Mouse (Mus musculus): ENCODE measurements around the gene Chd4. TPM values are rescaled to one million over a fixed set of nuclear protein-coding genes. Genes with fewer than 3 reads are reported as not detected.

The Chd4 gene
- polyA plus RNA-seq, 1 experiment, result 144 TPM

GRCm38 (mm10) chr6:125104223-125104622, 8.4 kb downstream of the Chd4 start:
- TF ChIP-seq POLR2A (IDR thresholded peaks at IDR 0.05; ENCODE audit: borderline replicate concordance, low read depth, low read length) (no peak), CTCF (IDR thresholded peaks at IDR 0.05; ENCODE audit: low read depth, low read length) (no peak)
- no peak overlapping the region for H3K27ac ChIP-seq (ENCODE audit: insufficient read depth, low read depth, low read length)

GRCm38 (mm10) chr6:125107705-125108104, 11.9 kb downstream of the Chd4 start:
- Histone ChIP-seq H3K4me3 (ENCODE audit: insufficient read depth, low read length) (no peak overlapping the region), H3K4me1 (ENCODE audit: control insufficient read depth, insufficient read depth, low read length) (peaks cover 2% of the 10 kb centered on the region; the same call in 1 of the 2 replicates), H3K27ac (ENCODE audit: insufficient read depth, low read depth, low read length) (no peak overlapping the region)
- 0 out of 2 replicates have a peak, but pooled peaks have one; percentile 8 for TF ChIP-seq CTCF (IDR thresholded peaks at IDR 0.05; ENCODE audit: low read depth, low read length)
- no peak for TF ChIP-seq POLR2A (IDR thresholded peaks at IDR 0.05; ENCODE audit: borderline replicate concordance, low read depth, low read length)

More at GRCm38 (mm10) chr6:125104223-125104622, 8.4 kb downstream of the Chd4 start:
- no peak overlapping the region for H3K4me3 ChIP-seq (ENCODE audit: insufficient read depth, low read length)
- H3K4me1 ChIP-seq (ENCODE audit: control insufficient read depth, insufficient read depth, low read length), result peaks cover 10% of the 10 kb centered on the region

GRCm38 (mm10) chr6:125109371-125109770, 13.6 kb downstream of the Chd4 start:
- Histone ChIP-seq H3K27ac (ENCODE audit: insufficient read depth, low read depth, low read length) (no peak overlapping the region), H3K4me3 (ENCODE audit: insufficient read depth, low read length) (no peak overlapping the region), H3K4me1 (ENCODE audit: control insufficient read depth, insufficient read depth, low read length) (no peaks in the 10 kb centered on the region)
- no peak for TF ChIP-seq POLR2A (IDR thresholded peaks at IDR 0.05; ENCODE audit: borderline replicate concordance, low read depth, low read length)
- TF ChIP-seq CTCF (IDR thresholded peaks at IDR 0.05; ENCODE audit: low read depth, low read length), result no peak

- H3K4me1 ChIP-seq (ENCODE audit: control insufficient read depth, insufficient read depth, low read length), result no peaks in the 10 kb centered on the region
- no peak overlapping the region for H3K27ac ChIP-seq (ENCODE audit: insufficient read depth, low read depth, low read length)
- H3K4me3 ChIP-seq (ENCODE audit: insufficient read depth, low read length), result no peak overlapping the region
- TF ChIP-seq CTCF (IDR thresholded peaks at IDR 0.05; ENCODE audit: low read depth, low read length), result peak; percentile 37; the same call in 1 of the 2 replicates
- no peak for TF ChIP-seq POLR2A (IDR thresholded peaks at IDR 0.05; ENCODE audit: borderline replicate concordance, low read depth, low read length)
Measured at GRCm38 (mm10) chr6:125110927-125111326, 15.1 kb downstream of the Chd4 start.

GRCm38 (mm10) chr6:125112553-125112952, 16.8 kb downstream of the Chd4 start:
- Histone ChIP-seq H3K4me1 (ENCODE audit: control insufficient read depth, insufficient read depth, low read length) (no peaks in the 10 kb centered on the region), H3K27ac (ENCODE audit: insufficient read depth, low read depth, low read length) (no peak overlapping the region), H3K4me3 (ENCODE audit: insufficient read depth, low read length) (no peak overlapping the region)
- no peak for TF ChIP-seq CTCF (IDR thresholded peaks at IDR 0.05; ENCODE audit: low read depth, low read length)
- no peak for TF ChIP-seq POLR2A (IDR thresholded peaks at IDR 0.05; ENCODE audit: borderline replicate concordance, low read depth, low read length)

GRCm38 (mm10) chr6:125119387-125119786, 23.6 kb downstream of the Chd4 start:
- no peak overlapping the region for H3K4me3 ChIP-seq (ENCODE audit: insufficient read depth, low read length)
- no peak overlapping the region for H3K27ac ChIP-seq (ENCODE audit: insufficient read depth, low read depth, low read length)
- TF ChIP-seq CTCF (IDR thresholded peaks at IDR 0.05; ENCODE audit: low read depth, low read length) (no peak), POLR2A (IDR thresholded peaks at IDR 0.05; ENCODE audit: borderline replicate concordance, low read depth, low read length) (no peak)
- peaks cover 4% of the 10 kb centered on the region; the same call in 1 of the 2 replicates for H3K4me1 ChIP-seq (ENCODE audit: control insufficient read depth, insufficient read depth, low read length)

GRCm38 (mm10) chr6:125128724-125129123, 32.9 kb downstream of the Chd4 start:
- Histone ChIP-seq H3K27ac (ENCODE audit: insufficient read depth, low read depth, low read length) (no peak overlapping the region), H3K4me1 (ENCODE audit: control insufficient read depth, insufficient read depth, low read length) (peaks cover 6% of the 10 kb centered on the region), H3K4me3 (ENCODE audit: insufficient read depth, low read length) (no peak overlapping the region)
- TF ChIP-seq CTCF (IDR thresholded peaks at IDR 0.05; ENCODE audit: low read depth, low read length) (no peak), POLR2A (IDR thresholded peaks at IDR 0.05; ENCODE audit: borderline replicate concordance, low read depth, low read length) (no peak)

- Histone ChIP-seq H3K4me1 (ENCODE audit: control insufficient read depth, insufficient read depth, low read length) (peaks cover 6% of the 10 kb centered on the region), H3K4me3 (ENCODE audit: insufficient read depth, low read length) (no peak overlapping the region)
Measured at GRCm38 (mm10) chr6:125129710-125130402, 34.1 kb downstream of the Chd4 start.

GRCm38 (mm10) chr6:125131302-125132156, 35.7 kb downstream of the Chd4 start, which contains the start of gene Nop2:
Nop2 (plus strand) TSS chr6:125131909.
- peaks cover 6% of the 10 kb centered on the region for H3K4me1 ChIP-seq (ENCODE audit: control insufficient read depth, insufficient read depth, low read length)
- TF ChIP-seq POLR2A (IDR thresholded peaks at IDR 0.05; ENCODE audit: borderline replicate concordance, low read depth, low read length), result no peak
- TF ChIP-seq CTCF (IDR thresholded peaks at IDR 0.05; ENCODE audit: low read depth, low read length), result no peak
- H3K4me3 ChIP-seq (ENCODE audit: insufficient read depth, low read length), result peak within 1 kb of the TSS; percentile 86
- peak within 1 kb of the TSS; percentile 88 for H3K27ac ChIP-seq (ENCODE audit: insufficient read depth, low read depth, low read length)

More at GRCm38 (mm10) chr6:125129710-125130402, 34.1 kb downstream of the Chd4 start:
- TF ChIP-seq POLR2A (IDR thresholded peaks at IDR 0.05; ENCODE audit: borderline replicate concordance, low read depth, low read length) (no peak), CTCF (IDR thresholded peaks at IDR 0.05; ENCODE audit: low read depth, low read length) (no peak)
- no peak overlapping the region for H3K27ac ChIP-seq (ENCODE audit: insufficient read depth, low read depth, low read length)

Measured in bone marrow macrophage, adult 2 months (primary cell).